Mouse (Mus musculus): ENCODE data around the gene Cacna2d2.

The Cacna2d2 gene

GRCm38 (mm10) chr9:107386722-107387121, 12.7 kb upstream of the Cacna2d2 start:
- H3K27me3 ChIP-seq (ENCODE audit: control insufficient read depth, insufficient read depth, low read length, poor library complexity, severe bottlenecking): no peaks in the 10 kb centered on the region
- peak; percentile 47 for DNase-seq (ENCODE audit: low read depth, low spot score)
- no peaks in the 10 kb centered on the region for H3K36me3 ChIP-seq (ENCODE audit: control insufficient read depth, insufficient read depth, low read length, poor library complexity, severe bottlenecking)

- H3K36me3 ChIP-seq (ENCODE audit: control insufficient read depth, insufficient read depth, low read length, poor library complexity, severe bottlenecking): no peaks in the 10 kb centered on the region
- DNase-seq (ENCODE audit: low read depth, low spot score): no peak
- no peaks in the 10 kb centered on the region for H3K27me3 ChIP-seq (ENCODE audit: control insufficient read depth, insufficient read depth, low read length, poor library complexity, severe bottlenecking)
Measured at GRCm38 (mm10) chr9:107387708-107388107, 11.7 kb upstream of the Cacna2d2 start.

- Histone ChIP-seq H3K36me3 (ENCODE audit: control insufficient read depth, insufficient read depth, low read length, poor library complexity, severe bottlenecking) (no peaks in the 10 kb centered on the region), H3K27me3 (ENCODE audit: control insufficient read depth, insufficient read depth, low read length, poor library complexity, severe bottlenecking) (no peaks in the 10 kb centered on the region)
- DNase-seq (ENCODE audit: low read depth, low spot score): no peak
Measured at GRCm38 (mm10) chr9:107388263-107388662, 11.1 kb upstream of the Cacna2d2 start.

GRCm38 (mm10) chr9:107396397-107396796, 3.0 kb upstream of the Cacna2d2 start:
- DNase-seq (ENCODE audit: low read depth, low spot score): no peak
- H3K36me3 ChIP-seq (ENCODE audit: control insufficient read depth, insufficient read depth, low read length, poor library complexity, severe bottlenecking): no peaks in the 10 kb centered on the region
- H3K27me3 ChIP-seq (ENCODE audit: control insufficient read depth, insufficient read depth, low read length, poor library complexity, severe bottlenecking): no peaks in the 10 kb centered on the region

GRCm38 (mm10) chr9:107398968-107399367, 444 bp upstream of the Cacna2d2 start:
- no peak for DNase-seq (ENCODE audit: low read depth, low spot score)
- Histone ChIP-seq H3K27me3 (ENCODE audit: control insufficient read depth, insufficient read depth, low read length, poor library complexity, severe bottlenecking) (no peaks in the 10 kb centered on the region), H3K36me3 (ENCODE audit: control insufficient read depth, insufficient read depth, low read length, poor library complexity, severe bottlenecking) (no peaks in the 10 kb centered on the region)

- Histone ChIP-seq H3K27me3 (ENCODE audit: control insufficient read depth, insufficient read depth, low read length, poor library complexity, severe bottlenecking) (no peaks in the 10 kb centered on the region), H3K36me3 (ENCODE audit: control insufficient read depth, insufficient read depth, low read length, poor library complexity, severe bottlenecking) (no peaks in the 10 kb centered on the region)
- no peak for DNase-seq (ENCODE audit: low read depth, low spot score)
Measured at GRCm38 (mm10) chr9:107400060-107400511, 674 bp downstream of the Cacna2d2 start.

- no peaks in the 10 kb centered on the region for H3K27me3 ChIP-seq (ENCODE audit: control insufficient read depth, insufficient read depth, low read length, poor library complexity, severe bottlenecking)
- no peaks in the 10 kb centered on the region for H3K36me3 ChIP-seq (ENCODE audit: control insufficient read depth, insufficient read depth, low read length, poor library complexity, severe bottlenecking)
- no peak for DNase-seq (ENCODE audit: low read depth, low spot score)
Measured at GRCm38 (mm10) chr9:107400666-107401285, 1.4 kb downstream of the Cacna2d2 start.

- no peak for DNase-seq (ENCODE audit: low read depth, low spot score)
- H3K27me3 ChIP-seq (ENCODE audit: control insufficient read depth, insufficient read depth, low read length, poor library complexity, severe bottlenecking): no peaks in the 10 kb centered on the region
- H3K36me3 ChIP-seq (ENCODE audit: control insufficient read depth, insufficient read depth, low read length, poor library complexity, severe bottlenecking): no peaks in the 10 kb centered on the region
Measured at GRCm38 (mm10) chr9:107403116-107403515, 3.7 kb downstream of the Cacna2d2 start.

GRCm38 (mm10) chr9:107409449-107409848, 10.0 kb downstream of the Cacna2d2 start:
- Histone ChIP-seq H3K36me3 (ENCODE audit: control insufficient read depth, insufficient read depth, low read length, poor library complexity, severe bottlenecking) (no peaks in the 10 kb centered on the region), H3K27me3 (ENCODE audit: control insufficient read depth, insufficient read depth, low read length, poor library complexity, severe bottlenecking) (no peaks in the 10 kb centered on the region)
- DNase-seq (ENCODE audit: low read depth, low spot score): no peak

GRCm38 (mm10) chr9:107417106-107417505, 17.7 kb downstream of the Cacna2d2 start:
- Histone ChIP-seq H3K27me3 (ENCODE audit: control insufficient read depth, insufficient read depth, low read length, poor library complexity, severe bottlenecking) (no peaks in the 10 kb centered on the region), H3K36me3 (ENCODE audit: control insufficient read depth, insufficient read depth, low read length, poor library complexity, severe bottlenecking) (no peaks in the 10 kb centered on the region)
- no peak for DNase-seq (ENCODE audit: low read depth, low spot score)

GRCm38 (mm10) chr9:107419491-107420244, 20.3 kb downstream of the Cacna2d2 start:
- no peak for DNase-seq (ENCODE audit: low read depth, low spot score)
- H3K36me3 ChIP-seq (ENCODE audit: control insufficient read depth, insufficient read depth, low read length, poor library complexity, severe bottlenecking): no peaks in the 10 kb centered on the region
- no peaks in the 10 kb centered on the region for H3K27me3 ChIP-seq (ENCODE audit: control insufficient read depth, insufficient read depth, low read length, poor library complexity, severe bottlenecking)

- Histone ChIP-seq H3K36me3 (ENCODE audit: control insufficient read depth, insufficient read depth, low read length, poor library complexity, severe bottlenecking) (no peaks in the 10 kb centered on the region), H3K27me3 (ENCODE audit: control insufficient read depth, insufficient read depth, low read length, poor library complexity, severe bottlenecking) (no peaks in the 10 kb centered on the region)
- DNase-seq (ENCODE audit: low read depth, low spot score): no peak
Measured at GRCm38 (mm10) chr9:107420898-107421297, 21.5 kb downstream of the Cacna2d2 start.

- no peaks in the 10 kb centered on the region for H3K27me3 ChIP-seq (ENCODE audit: control insufficient read depth, insufficient read depth, low read length, poor library complexity, severe bottlenecking)
- H3K36me3 ChIP-seq (ENCODE audit: control insufficient read depth, insufficient read depth, low read length, poor library complexity, severe bottlenecking): no peaks in the 10 kb centered on the region
- DNase-seq (ENCODE audit: low read depth, low spot score): no peak
Measured at GRCm38 (mm10) chr9:107422878-107423277, 23.5 kb downstream of the Cacna2d2 start.

GRCm38 (mm10) chr9:107424485-107425175, 25.2 kb downstream of the Cacna2d2 start:
- Histone ChIP-seq H3K27me3 (ENCODE audit: control insufficient read depth, insufficient read depth, low read length, poor library complexity, severe bottlenecking) (no peaks in the 10 kb centered on the region), H3K36me3 (ENCODE audit: control insufficient read depth, insufficient read depth, low read length, poor library complexity, severe bottlenecking) (no peaks in the 10 kb centered on the region)
- no peak for DNase-seq (ENCODE audit: low read depth, low spot score)

- Histone ChIP-seq H3K27me3 (ENCODE audit: control insufficient read depth, insufficient read depth, low read length, poor library complexity, severe bottlenecking) (no peaks in the 10 kb centered on the region), H3K36me3 (ENCODE audit: control insufficient read depth, insufficient read depth, low read length, poor library complexity, severe bottlenecking) (no peaks in the 10 kb centered on the region)
- no peak for DNase-seq (ENCODE audit: low read depth, low spot score)
Measured at GRCm38 (mm10) chr9:107427876-107428275, 28.5 kb downstream of the Cacna2d2 start.
